Mouse (Mus musculus) kidney, postnatal 0 days (tissue): ENCODE results near the gene Wdr54. TPM values are rescaled to one million over a fixed set of nuclear protein-coding genes. Genes with fewer than 3 reads are reported as not detected.

Experiments used
- ATAC-seq: fragments of 200-750 bp; cut with Nextera tagmentation; replicated peaks from 2 replicates; pipeline ENCODE4 v1.8.0; 2017; ENCODE audit warnings: low read depth, moderate number of reproducible peaks, moderate TSS enrichment, moderate library complexity; ENCODE audit not compliant: low FRiP score
- DNase-seq: peaks from one replicate; pipeline ENCODE4 v3.0.0-alpha.2; 2016; ENCODE audit warnings: low spot score
- H3K27ac ChIP-seq: fragments of 300-500 bp; sonication (generic); 2 replicates; pipeline ENCODE4 v1.5.1; 2014; ENCODE audit warnings: mild to moderate bottlenecking
- H3K27me3 ChIP-seq: fragments of 300-500 bp; sonication (generic); 2 replicates; pipeline ENCODE4 v1.6.1; 2014; ENCODE audit warnings: low read length, mixed read lengths; ENCODE audit not compliant: insufficient read depth
- H3K36me3 ChIP-seq: fragments of 300-500 bp; sonication (generic); 2 replicates; pipeline ENCODE4 v1.6.1; 2014; ENCODE audit warnings: low read length, mixed read lengths; ENCODE audit not compliant: insufficient read depth
- H3K4me1 ChIP-seq: fragments of 300-500 bp; sonication (generic); replicated peaks from 2 replicates; pipeline ENCODE4 v1.6.1; 2014; ENCODE audit warnings: antibody characterized with exemption, low read length, mixed read lengths; ENCODE audit not compliant: insufficient read depth
- H3K4me2 ChIP-seq: fragments of 300-500 bp; sonication (generic); 2 replicates; pipeline ENCODE4 v1.6.1; 2014; ENCODE audit warnings: mild to moderate bottlenecking, low read length, moderate library complexity, mixed read lengths
- H3K4me3 ChIP-seq: fragments of 300-500 bp; sonication (generic); replicated peaks from 2 replicates; pipeline ENCODE4 v1.5.1; 2014; ENCODE audit warnings: low read depth, low read length
- H3K9ac ChIP-seq: fragments of 300-500 bp; sonication (generic); 2 replicates; pipeline ENCODE4 v1.6.1; 2014; ENCODE audit warnings: low read depth, low read length
- H3K9me3 ChIP-seq: fragments of 300-500 bp; sonication (generic); replicated peaks from 2 replicates; pipeline ENCODE4 v1.6.1; 2016; ENCODE audit warnings: low read length, inconsistent platforms, mixed read lengths
- CTCF ChIP-seq: IDR thresholded peaks from 2 replicates; pipeline ENCODE4 v1.5.1; 2016; ENCODE audit warnings: antibody characterized with exemption, low read depth, mild to moderate bottlenecking, moderate library complexity
- WGBS: fragments of 180-500 bp; shearing (Covaris S2); extraction: QIAGEN DNeasy Blood & Tissue Kit; methylation state at CpG from one replicate; pipeline ENCODE4 v1.1.7; 2014; 5-methylcytosine and 5-hydroxymethylcytosine counted together
- polyA plus RNA-seq: library from polyadenylated mRNA; unstranded; fragments of >200 nt; fragmentation: Nextera tagmentation; extraction: Ambion mirVana; gene quantifications from 2 replicates; pipeline ENCODE4 v1.2.1, GENCODE M21; 2015

Wdr54 gene
- polyA plus RNA-seq, 1 experiment from 2014 or later, result 4.2 TPM

GRCm38 (mm10) chr6:83136291-83136880, 19.8 kb downstream of the Wdr54 start:
- Histone ChIP-seq H3K27me3 (no peaks in the 10 kb centered on the region), H3K36me3 (0 out of 2 replicates have a peak, but pooled peaks cover 4% of the 10 kb centered on the region), H3K4me1 (peaks cover 26% of the 10 kb centered on the region), H3K9ac (peak overlapping the region; percentile 83), H3K9me3 (no peaks in the 10 kb centered on the region), H3K27ac (peak overlapping the region; percentile 100), H3K4me2 (peak overlapping the region; percentile 87), H3K4me3 (peak overlapping the region; percentile 53)
- TF ChIP-seq CTCF, result no peak
- 3% methylated on average over 5 of the region's 5 CpGs for WGBS
- ATAC-seq, result no peak
- no peak for DNase-seq

- TF ChIP-seq CTCF, result no peak
- peak overlapping the region; percentile 100 for H3K27ac ChIP-seq
- ATAC-seq (no peak), DNase-seq (no peak)
- H3K9me3 ChIP-seq, result no peaks in the 10 kb centered on the region
- H3K36me3 ChIP-seq, result 0 out of 2 replicates have a peak, but pooled peaks cover 4% of the 10 kb centered on the region
- peak overlapping the region; percentile 83 for H3K9ac ChIP-seq
- H3K27me3 ChIP-seq, result no peaks in the 10 kb centered on the region
- peak overlapping the region; percentile 53 for H3K4me3 ChIP-seq
- H3K4me1 ChIP-seq, result peaks cover 25% of the 10 kb centered on the region
- 3% methylated on average over 37 of the region's 37 CpGs for WGBS
- H3K4me2 ChIP-seq, result peak overlapping the region; percentile 87
Observed at GRCm38 (mm10) chr6:83135571-83136161, 20.5 kb downstream of the Wdr54 start.

DNA sequence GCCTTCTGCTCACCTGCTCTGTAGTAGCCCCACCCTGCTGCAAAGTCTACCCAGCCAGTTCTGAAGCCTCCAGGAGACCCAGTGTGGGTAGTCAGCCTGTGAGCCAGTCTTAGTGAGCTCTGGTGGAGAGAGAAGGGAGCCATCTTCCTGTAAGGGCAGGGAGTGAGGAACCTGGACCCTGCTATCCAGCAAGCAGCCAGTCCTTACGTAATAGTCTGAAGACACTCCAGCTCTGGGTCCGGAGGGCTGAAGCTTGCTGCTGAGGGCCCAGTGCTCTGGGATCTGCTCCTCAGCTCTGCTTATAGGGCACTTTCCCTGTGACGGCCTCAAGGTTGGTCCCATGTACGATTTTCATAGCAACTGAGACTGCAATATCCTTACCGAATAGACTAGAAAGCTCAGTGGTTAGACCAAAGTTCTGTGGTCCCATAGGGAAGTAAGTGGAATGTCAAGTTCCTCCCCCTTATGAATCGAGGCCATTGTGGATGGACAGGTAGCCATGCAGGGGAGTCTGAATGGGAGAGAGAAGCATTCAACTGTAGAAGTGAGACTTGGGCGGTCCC, 21.2 kb downstream of the Wdr54 start, which contains the start of gene Rtkn:
Gene Rtkn (plus strand): TSS at position 513 of the 563 bp plus-strand sequence.
- Histone ChIP-seq H3K4me1 (peaks cover 25% of the 10 kb centered on the region), H3K4me2 (peak within 1 kb of the TSS; percentile 87), H3K36me3 (0 out of 2 replicates have a peak, but pooled peaks cover 4% of the 10 kb centered on the region), H3K27me3 (no peaks in the 10 kb centered on the region), H3K4me3 (peak within 1 kb of the TSS; percentile 53), H3K9me3 (no peaks in the 10 kb centered on the region), H3K27ac (peak within 1 kb of the TSS; percentile 100), H3K9ac (peak within 1 kb of the TSS; percentile 83)
- TF ChIP-seq CTCF, result no peak
- ATAC-seq (no peak), DNase-seq (no peak)
- WGBS, result 60% methylated on average over 7 of the region's 7 CpGs

DNA sequence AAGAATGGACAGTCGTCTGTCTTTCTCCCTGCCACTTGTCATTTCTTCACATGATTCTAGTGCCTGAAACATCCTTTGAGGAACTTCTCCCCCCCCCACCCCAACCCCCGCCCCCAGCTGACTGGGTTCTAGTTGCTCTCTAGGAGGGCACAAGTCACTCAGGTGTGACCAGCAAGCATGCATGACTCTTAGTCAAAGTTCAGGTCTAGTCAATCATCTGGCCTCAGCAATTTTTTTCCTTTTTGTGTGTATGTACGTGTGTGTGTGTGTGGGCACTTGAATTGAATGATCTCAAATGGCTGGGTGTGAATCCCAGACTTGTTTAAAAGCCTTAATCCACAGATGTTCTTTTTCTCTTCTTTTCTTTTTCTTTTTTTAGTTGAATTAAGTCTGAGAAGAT, 22.0 kb downstream of the Wdr54 start:
- no peak; the same call in 1 of the 2 replicates for ATAC-seq
- Histone ChIP-seq H3K4me2 (no peak overlapping the region), H3K4me1 (peaks cover 25% of the 10 kb centered on the region), H3K27ac (no peak overlapping the region), H3K27me3 (no peaks in the 10 kb centered on the region), H3K9me3 (no peaks in the 10 kb centered on the region), H3K4me3 (no peak overlapping the region), H3K36me3 (0 out of 2 replicates have a peak, but pooled peaks cover 2% of the 10 kb centered on the region), H3K9ac (no peak overlapping the region)
- TF ChIP-seq CTCF, result no peak
- DNase-seq, result no peak
- 54% methylated on average over 3 of the region's 3 CpGs for WGBS

DNA sequence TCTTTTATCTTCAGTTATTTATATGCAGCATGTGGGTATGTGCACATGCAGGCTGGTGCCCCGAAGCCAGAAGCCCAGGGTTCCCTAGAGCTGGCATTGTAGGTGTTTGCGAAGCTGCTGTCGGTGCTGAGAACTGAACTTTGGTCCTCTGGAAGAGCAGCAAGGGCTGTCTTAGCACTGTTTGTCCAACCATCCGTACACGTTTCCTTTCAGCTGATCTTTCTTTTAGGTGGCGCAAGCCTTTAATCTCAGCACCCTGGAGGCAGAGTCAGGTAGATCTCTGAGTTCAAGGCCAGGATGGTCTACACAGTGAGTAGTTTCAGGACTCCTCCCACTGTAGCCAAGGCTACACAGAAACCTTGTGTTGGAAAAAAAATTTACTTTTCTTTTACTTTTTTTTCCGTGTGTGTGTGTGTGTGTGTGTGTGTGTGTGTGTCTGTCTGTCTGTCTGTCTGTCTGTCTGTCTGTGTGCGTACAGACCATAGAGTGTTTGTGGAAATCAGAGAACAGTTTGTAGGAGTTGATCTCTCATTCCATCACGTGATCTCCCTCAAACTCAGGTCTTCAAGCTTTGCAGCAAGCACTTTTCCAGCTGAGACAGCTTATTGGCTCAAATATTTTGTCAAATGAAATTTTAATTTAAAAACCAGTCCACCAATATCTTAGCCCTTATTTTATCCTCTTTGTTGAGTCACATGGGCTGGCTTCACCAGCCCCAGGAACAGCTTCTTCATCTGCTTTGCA, 23.8 kb downstream of the Wdr54 start:
- ATAC-seq (no peak), DNase-seq (no peak)
- no peak overlapping the region for H3K9ac ChIP-seq
- 82% methylated on average over 9 of the region's 9 CpGs for WGBS
- peak overlapping the region; percentile 78 for H3K27ac ChIP-seq
- H3K9me3 ChIP-seq, result no peaks in the 10 kb centered on the region
- no peak for TF ChIP-seq CTCF
- no peak overlapping the region for H3K4me2 ChIP-seq
- H3K4me1 ChIP-seq, result peaks cover 15% of the 10 kb centered on the region
- no peaks in the 10 kb centered on the region for H3K36me3 ChIP-seq
- H3K27me3 ChIP-seq, result no peaks in the 10 kb centered on the region
- no peak overlapping the region for H3K4me3 ChIP-seq

- TF ChIP-seq CTCF, result no peak
- H3K4me2 ChIP-seq, result no peak overlapping the region
- peaks cover 15% of the 10 kb centered on the region for H3K4me1 ChIP-seq
- WGBS, result 44% methylated on average over 6 of the region's 6 CpGs
- ATAC-seq (peak; percentile 72), DNase-seq (no peak)
- H3K9ac ChIP-seq, result peak overlapping the region; percentile 31; the same call in 1 of the 2 replicates
- no peaks in the 10 kb centered on the region for H3K9me3 ChIP-seq
- no peak overlapping the region for H3K4me3 ChIP-seq
- H3K27ac ChIP-seq, result peak overlapping the region; percentile 78
- H3K36me3 ChIP-seq, result no peaks in the 10 kb centered on the region
- no peaks in the 10 kb centered on the region for H3K27me3 ChIP-seq
Observed at GRCm38 (mm10) chr6:83131469-83132034, 24.6 kb downstream of the Wdr54 start.
